ENCODE assay signal across 8 mouse cellular contexts in genomic region chr12:69159578-69159940, GRCm38 (mm10). TPM values are rescaled to one million over a fixed set of nuclear protein-coding genes. Genes with fewer than 3 reads are reported as not detected.
DNase-seq lines count a peak whose midpoint lies in the region; ATAC-seq and TF ChIP-seq lines count a peak whose summit lies in the region.

No protein-coding gene starts in this region.

- DNase-seq in lung, adult 2 months = peak; percentile 26
- no peak for DNase-seq in lung, postnatal 4 days
- no peak for DNase-seq in right cerebral cortex, postnatal 36 days (ENCODE audit: low spot score in 2 of 2)
- no peak for DNase-seq in gastrocnemius, postnatal 4 days (ENCODE audit: low spot score in 2 of 2)

- H3K9ac ChIP-seq in forebrain, embryonic 16.5 days (replicated peaks; ENCODE audit: low read depth, low read length) = no peak overlapping the region
- H3K9ac ChIP-seq in kidney, embryonic 16.5 days (replicated peaks; ENCODE audit: low read length) = no peak overlapping the region
- no peak overlapping the region for H3K9ac ChIP-seq in midbrain, embryonic 12.5 days (replicated peaks)

- H3K4me3 ChIP-seq in lung, adult 2 months (replicated peaks; ENCODE audit: extremely low read depth, low read depth, low read length) = peak overlapping the region; percentile 4
- peak overlapping the region; percentile 25 for H3K4me3 ChIP-seq in bone marrow, adult 2 months (replicated peaks; ENCODE audit: control insufficient read depth, low read depth, low read length)
- peak overlapping the region; percentile 17; the same call in 1 of the 2 replicates for H3K4me3 ChIP-seq in forebrain, embryonic 16.5 days (replicated peaks; ENCODE audit: low read length)
- H3K4me3 ChIP-seq in kidney, embryonic 16.5 days (ENCODE audit: low read length) = peak overlapping the region; percentile 80; the same call in 1 of the 2 replicates
- 0 out of 2 replicates have a peak overlapping the region, but pooled peaks have one; percentile 3 for H3K4me3 ChIP-seq in midbrain, embryonic 12.5 days

- no peaks in the 10 kb centered on the region for H3K9me3 ChIP-seq in forebrain, embryonic 16.5 days (ENCODE audit: control insufficient read depth, low read length)
- no peaks in the 10 kb centered on the region for H3K9me3 ChIP-seq in kidney, embryonic 16.5 days (ENCODE audit: low read length)
- no peaks in the 10 kb centered on the region for H3K9me3 ChIP-seq in midbrain, embryonic 12.5 days

- peak overlapping the region; percentile 4; the same call in 1 of the 2 replicates for H3K4me2 ChIP-seq in forebrain, embryonic 16.5 days (ENCODE audit: low read length)
- H3K4me2 ChIP-seq in kidney, embryonic 16.5 days (replicated peaks; ENCODE audit: low read depth, low read length) = peak overlapping the region; percentile 34
- 0 out of 2 replicates have a peak overlapping the region, but pooled peaks have one; percentile 9 for H3K4me2 ChIP-seq in midbrain, embryonic 12.5 days (replicated peaks)

- TF ChIP-seq POLR2A in lung, adult 2 months (IDR thresholded peaks at IDR 0.05; ENCODE audit: borderline replicate concordance, extremely low read depth, low read depth, low read length) = no peak
- no peak for TF ChIP-seq POLR2A in bone marrow, adult 2 months (IDR thresholded peaks at IDR 0.05; ENCODE audit: borderline replicate concordance, control insufficient read depth, low read depth, low read length)

- peaks cover 13% of the 10 kb centered on the region for H3K36me3 ChIP-seq in forebrain, embryonic 16.5 days (ENCODE audit: control insufficient read depth, insufficient read depth)
- H3K36me3 ChIP-seq in kidney, embryonic 16.5 days (ENCODE audit: insufficient read depth, low read length) = peaks cover 18% of the 10 kb centered on the region
- peaks cover 21% of the 10 kb centered on the region for H3K36me3 ChIP-seq in midbrain, embryonic 12.5 days

- WGBS in lung, adult 2 months = 3% methylated on average over 9 of the region's 9 CpGs
- WGBS in bone marrow, adult 2 months = 2% methylated on average over 9 of the region's 9 CpGs
- 4% methylated on average over 9 of the region's 9 CpGs for WGBS in forebrain, embryonic 16.5 days
- WGBS in kidney, embryonic 16.5 days = 3% methylated on average over 9 of the region's 9 CpGs
- 6% methylated on average over 9 of the region's 9 CpGs for WGBS in midbrain, embryonic 12.5 days

- H3K27me3 ChIP-seq in forebrain, embryonic 16.5 days (replicated peaks; ENCODE audit: control insufficient read depth, insufficient read depth, low read length) = no peaks in the 10 kb centered on the region
- no peaks in the 10 kb centered on the region for H3K27me3 ChIP-seq in kidney, embryonic 16.5 days (ENCODE audit: insufficient read depth, low read length)
- H3K27me3 ChIP-seq in midbrain, embryonic 12.5 days = no peaks in the 10 kb centered on the region

- no peak for ATAC-seq in forebrain, embryonic 16.5 days
- peak; percentile 3; the same call in 1 of the 2 replicates for ATAC-seq in kidney, embryonic 16.5 days (ENCODE audit: low FRiP score, low TSS enrichment)
- no peak for ATAC-seq in midbrain, embryonic 12.5 days (ENCODE audit: low FRiP score, low read depth)

- peak overlapping the region; percentile 37; the same call in 1 of the 2 replicates for H3K27ac ChIP-seq in bone marrow, adult 2 months (ENCODE audit: control insufficient read depth, insufficient read depth, low read depth, low read length, poor library complexity)
- 0 out of 2 replicates have a peak overlapping the region, but pooled peaks have one; percentile 46 for H3K27ac ChIP-seq in forebrain, embryonic 16.5 days (ENCODE audit: low read length)
- no peak overlapping the region for H3K27ac ChIP-seq in kidney, embryonic 16.5 days (ENCODE audit: low read length)
- H3K27ac ChIP-seq in midbrain, embryonic 12.5 days (replicated peaks) = no peak overlapping the region

- TF ChIP-seq CTCF in lung, adult 2 months (IDR thresholded peaks at IDR 0.05; ENCODE audit: insufficient read depth, low read length) = peak; percentile 45; the same call in 1 of the 2 replicates
- TF ChIP-seq CTCF in bone marrow, adult 2 months (IDR thresholded peaks at IDR 0.05; ENCODE audit: control insufficient read depth, insufficient read depth, low read length) = no peak

- H3K4me1 ChIP-seq in lung, adult 2 months (ENCODE audit: control insufficient read depth, insufficient read depth, low read length) = peaks cover 3% of the 10 kb centered on the region; the same call in 1 of the 2 replicates
- peaks cover 2% of the 10 kb centered on the region; the same call in 1 of the 2 replicates for H3K4me1 ChIP-seq in bone marrow, adult 2 months (ENCODE audit: control insufficient read depth, insufficient read depth, low read length)
- H3K4me1 ChIP-seq in forebrain, embryonic 16.5 days (replicated peaks; ENCODE audit: control insufficient read depth, insufficient read depth, low read length) = peaks cover 9% of the 10 kb centered on the region
- H3K4me1 ChIP-seq in kidney, embryonic 16.5 days (ENCODE audit: insufficient read depth, low read length) = peaks cover 6% of the 10 kb centered on the region; the same call in 1 of the 2 replicates
- H3K4me1 ChIP-seq in midbrain, embryonic 12.5 days = peaks cover 8% of the 10 kb centered on the region

RNA-seq across cellular contexts. Expression of gene Rps29, which starts 0.6 kb away (rescaled TPM):
- 892 and 1,117 TPM in 2 replicates for polyA plus RNA-seq in lung, adult 2 months (2012; rRNA removed)
- 1,025 and 1,436 TPM in 2 replicates for polyA plus RNA-seq in bone marrow, adult 2 months (2011; ENCODE audit: insufficient read depth, insufficient read length, low replicate concordance, missing spikeins)
- polyA plus RNA-seq in forebrain, embryonic 16.5 days (2015; fragmentation: Nextera tagmentation; extraction: Ambion mirVana) = 987 and 1,101 TPM in 2 replicates
- 1,392 and 1,476 TPM in 2 replicates for polyA plus RNA-seq in kidney, embryonic 16.5 days (2015; fragmentation: Nextera tagmentation; extraction: Ambion mirVana)
- 1,282 and 1,420 TPM in 2 replicates for polyA plus RNA-seq in midbrain, embryonic 12.5 days (2016; fragmentation: Nextera tagmentation; extraction: Ambion mirVana)
- total RNA-seq in gastrocnemius, postnatal 4 days (2021) = 1,000 to 10,000 TPM; 1,550 to 1,635 TPM

RNA-seq across cellular contexts. Expression of gene Lrr1, which starts 9.1 kb away (rescaled TPM):
- 0.34 TPM in 1 of 2 replicates, not detected in the other for polyA plus RNA-seq in lung, adult 2 months (2012; rRNA removed)
- polyA plus RNA-seq in bone marrow, adult 2 months (2011; ENCODE audit: insufficient read depth, insufficient read length, low replicate concordance, missing spikeins) = 14.2 and 17.3 TPM in 2 replicates
- 9.7 and 11.4 TPM in 2 replicates for polyA plus RNA-seq in forebrain, embryonic 16.5 days (2015; fragmentation: Nextera tagmentation; extraction: Ambion mirVana)
- polyA plus RNA-seq in kidney, embryonic 16.5 days (2015; fragmentation: Nextera tagmentation; extraction: Ambion mirVana) = 21.1 and 24.1 TPM in 2 replicates
- 23.4 and 24.5 TPM in 2 replicates for polyA plus RNA-seq in midbrain, embryonic 12.5 days (2016; fragmentation: Nextera tagmentation; extraction: Ambion mirVana)
- total RNA-seq in gastrocnemius, postnatal 4 days (2021) = 1 to 10 TPM; 1.5 to 3.8 TPM

RNA-seq across cellular contexts. Expression of gene Rpl36al, which starts 24.3 kb away (rescaled TPM):
- polyA plus RNA-seq in lung, adult 2 months (2012; rRNA removed) = 93.5 and 107 TPM in 2 replicates
- polyA plus RNA-seq in bone marrow, adult 2 months (2011; ENCODE audit: insufficient read depth, insufficient read length, low replicate concordance, missing spikeins) = 622 and 901 TPM in 2 replicates
- polyA plus RNA-seq in forebrain, embryonic 16.5 days (2015; fragmentation: Nextera tagmentation; extraction: Ambion mirVana) = 289 and 292 TPM in 2 replicates
- polyA plus RNA-seq in kidney, embryonic 16.5 days (2015; fragmentation: Nextera tagmentation; extraction: Ambion mirVana) = 471 and 512 TPM in 2 replicates
- polyA plus RNA-seq in midbrain, embryonic 12.5 days (2016; fragmentation: Nextera tagmentation; extraction: Ambion mirVana) = 406 and 431 TPM in 2 replicates
- 100 to 1,000 TPM; 310 to 322 TPM for total RNA-seq in gastrocnemius, postnatal 4 days (2021)

RNA-seq across cellular contexts. Expression of gene Mgat2, which starts 24.4 kb away (rescaled TPM):
- 16.4 and 19.4 TPM in 2 replicates for polyA plus RNA-seq in lung, adult 2 months (2012; rRNA removed)
- 7.5 and 13.2 TPM in 2 replicates for polyA plus RNA-seq in bone marrow, adult 2 months (2011; ENCODE audit: insufficient read depth, insufficient read length, low replicate concordance, missing spikeins)
- 32.6 and 37.8 TPM in 2 replicates for polyA plus RNA-seq in forebrain, embryonic 16.5 days (2015; fragmentation: Nextera tagmentation; extraction: Ambion mirVana)
- polyA plus RNA-seq in kidney, embryonic 16.5 days (2015; fragmentation: Nextera tagmentation; extraction: Ambion mirVana) = 46.3 and 47.0 TPM in 2 replicates
- 48.0 and 48.6 TPM in 2 replicates for polyA plus RNA-seq in midbrain, embryonic 12.5 days (2016; fragmentation: Nextera tagmentation; extraction: Ambion mirVana)
- total RNA-seq in gastrocnemius, postnatal 4 days (2021) = 10 to 100 TPM; 34.3 to 35.4 TPM

RNA-seq across cellular contexts. Expression of gene Gm49383, which starts 37.3 kb away (rescaled TPM):
- 0.21 TPM in 1 of 2 replicates, not detected in the other for polyA plus RNA-seq in lung, adult 2 months (2012; rRNA removed)
- 3.0 TPM in 1 of 2 replicates, not detected in the other for polyA plus RNA-seq in bone marrow, adult 2 months (2011; ENCODE audit: insufficient read depth, insufficient read length, low replicate concordance, missing spikeins)
- polyA plus RNA-seq in forebrain, embryonic 16.5 days (2015; fragmentation: Nextera tagmentation; extraction: Ambion mirVana) = 20.0 and 23.6 TPM in 2 replicates
- 32.6 and 34.2 TPM in 2 replicates for polyA plus RNA-seq in kidney, embryonic 16.5 days (2015; fragmentation: Nextera tagmentation; extraction: Ambion mirVana)
- 27.5 and 28.1 TPM in 2 replicates for polyA plus RNA-seq in midbrain, embryonic 12.5 days (2016; fragmentation: Nextera tagmentation; extraction: Ambion mirVana)
- 1 to 10 TPM; 5.2 to 6.2 TPM for total RNA-seq in gastrocnemius, postnatal 4 days (2021)

Comparison
In these comparisons a context has a peak if more than half of its experiments do, and no peak if none do; other contexts are left out.
1. H3K4me3 ChIP-seq: peak in every context shown above with its lines; median percentile 80 in kidney, embryonic 16.5 days; 25 in bone marrow, adult 2 months; 17 in forebrain, embryonic 16.5 days; 4 in lung, adult 2 months; 3 in midbrain, embryonic 12.5 days.
2. H3K27ac ChIP-seq: peak in bone marrow, adult 2 months (single experiment) and forebrain, embryonic 16.5 days (single experiment); none in kidney, embryonic 16.5 days (single experiment) and midbrain, embryonic 12.5 days (single experiment).
3. Peak in every context shown above with its lines, with median percentiles within 50 percentile points of each other: H3K4me2 ChIP-seq.